Mouse (Mus musculus) MEL (cell line): ENCODE measurements at regions not wholly inside any gene's neighbourhood (a gene's known extent, or its start where the extent isn't known, plus 50 kb on each side); places are given as distances from the start of the nearest gene placed in this dataset.

Experiments used
- DNase-seq: peaks from one replicate; pipeline ENCODE4 v3.0.0; 2011; ENCODE audit warnings: low read depth, low spot score
- H3K27ac ChIP-seq: 2 replicates; pipeline ENCODE4 v1.5.1; 2012; ENCODE audit warnings: low read depth, mild to moderate bottlenecking, control low read depth, low read length, moderate library complexity; ENCODE audit not compliant: control insufficient read depth
- H3K27me3 ChIP-seq, 2 experiments: fragments of 150-350 bp in 1 of 2; sonication (generic) in 1 of 2; 2 replicates each; pipeline ENCODE4 v1.6.1; 2012; ENCODE audit warnings: low read length in 2 of 2, mild to moderate bottlenecking in 2 of 2, improper control_type of control experiment in 1 of 2, moderate library complexity in 1 of 2; ENCODE audit not compliant: insufficient read depth in 2 of 2, control insufficient read depth in 1 of 2
- H3K36me3 ChIP-seq, 2 experiments: 2 replicates each; pipeline ENCODE4 v1.6.1; 2012 to 2014; ENCODE audit warnings: low read length in 2 of 2, improper control_type of control experiment in 1 of 2, inconsistent platforms in 1 of 2, mild to moderate bottlenecking in 1 of 2; ENCODE audit not compliant: insufficient read depth in 2 of 2, control insufficient read depth in 1 of 2
- H3K4me1 ChIP-seq, 2 experiments: fragments of 150-350 bp in 1 of 2; sonication (generic) in 1 of 2; 2 replicates each; pipeline ENCODE4 v1.6.1; 2012; ENCODE audit warnings: low read length in 2 of 2, improper control_type of control experiment in 1 of 2, mild to moderate bottlenecking in 1 of 2; ENCODE audit not compliant: insufficient read depth in 2 of 2, control insufficient read depth in 1 of 2
- H3K4me3 ChIP-seq, 2 experiments: fragments of 150-350 bp in 1 of 2; sonication (generic) in 1 of 2; 2 replicates each; pipeline ENCODE4 v1.5.1; 2012; ENCODE audit warnings: low read depth in 2 of 2, low read length in 2 of 2, mild to moderate bottlenecking in 2 of 2, moderate library complexity in 2 of 2, control low read depth in 1 of 2, improper control_type of control experiment in 1 of 2; ENCODE audit not compliant: control insufficient read depth in 1 of 2, insufficient read depth in 1 of 2
- H3K79me2 ChIP-seq: 2 replicates; pipeline ENCODE4 v1.6.1; 2012; ENCODE audit warnings: mild to moderate bottlenecking, low read length, moderate library complexity; ENCODE audit not compliant: control insufficient read depth, poor library complexity, insufficient read depth
- H3K9ac ChIP-seq: 2 replicates; pipeline ENCODE4 v1.6.1; 2012; ENCODE audit warnings: low read depth, mild to moderate bottlenecking, control low read depth, low read length, moderate library complexity; ENCODE audit not compliant: control insufficient read depth, poor library complexity, severe bottlenecking
- H3K9me3 ChIP-seq: fragments of 150-350 bp; sonication (generic); replicated peaks from 2 replicates; pipeline ENCODE4 v1.6.1; 2012; ENCODE audit warnings: mild to moderate bottlenecking, low read length, improper control_type of control experiment, moderate library complexity; ENCODE audit not compliant: insufficient read depth
- BHLHE40 ChIP-seq: IDR thresholded peaks from 2 replicates; pipeline ENCODE4 v1.6.1; 2012; ENCODE audit warnings: low read depth, mild to moderate bottlenecking, inconsistent platforms, low read length, improper control_type of control experiment, borderline replicate concordance
- CHD2 ChIP-seq: IDR thresholded peaks from 2 replicates; pipeline ENCODE4 v1.6.1; 2011; ENCODE audit warnings: low read length, improper control_type of control experiment
- ELF1 ChIP-seq: IDR thresholded peaks from 2 replicates; pipeline ENCODE4 v1.6.1; 2014; ENCODE audit warnings: low read depth, mild to moderate bottlenecking, inconsistent platforms, low read length, improper control_type of control experiment, moderate library complexity
- EP300 ChIP-seq, 2 experiments: IDR thresholded peaks; 2 replicates each; pipeline ENCODE4 v1.6.1; 2011; ENCODE audit warnings: improper control_type of control experiment in 2 of 2, low read length in 2 of 2, low read depth in 1 of 2, mild to moderate bottlenecking in 1 of 2
- ETS1 ChIP-seq: IDR thresholded peaks from 2 replicates; pipeline ENCODE4 v1.6.1; 2012; ENCODE audit warnings: low read depth, mild to moderate bottlenecking, inconsistent platforms, low read length, improper control_type of control experiment, moderate library complexity
- GATA1 ChIP-seq: IDR thresholded peaks from 2 replicates; pipeline ENCODE4 v1.6.1; 2011; ENCODE audit warnings: low read depth, low read length, improper control_type of control experiment
- KAT2A ChIP-seq: conservative IDR thresholded peaks from 2 replicates; pipeline ENCODE4 v1.6.1; 2012; ENCODE audit warnings: low read depth, low read length, improper control_type of control experiment, inconsistent platforms
- MAX ChIP-seq: IDR thresholded peaks from 2 replicates; pipeline ENCODE4 v1.6.1; 2011; ENCODE audit warnings: low read length, improper control_type of control experiment
- MAZ ChIP-seq: IDR thresholded peaks from 2 replicates; pipeline ENCODE4 v1.6.1; 2012; ENCODE audit warnings: low read depth, mild to moderate bottlenecking, inconsistent platforms, low read length, improper control_type of control experiment
- MEF2A ChIP-seq: IDR thresholded peaks from 2 replicates; pipeline ENCODE4 v1.6.1; 2014; ENCODE audit warnings: low read depth, mild to moderate bottlenecking, inconsistent platforms, low read length, improper control_type of control experiment; ENCODE audit not compliant: poor library complexity, insufficient replicate concordance, severe bottlenecking; ENCODE audit errors: extremely low read depth
- MXI1 ChIP-seq: IDR thresholded peaks from 2 replicates; pipeline ENCODE4 v1.6.1; 2011; ENCODE audit warnings: mild to moderate bottlenecking, low read depth, low read length, improper control_type of control experiment
- MYC ChIP-seq: IDR thresholded peaks from 2 replicates; pipeline ENCODE4 v1.6.1; 2011; ENCODE audit warnings: low read depth, mild to moderate bottlenecking, low read length, improper control_type of control experiment, moderate library complexity
- POLR2A ChIP-seq, 2 experiments: IDR thresholded peaks; 2 replicates each; pipeline ENCODE4 v1.6.1; 2011 to 2012; ENCODE audit warnings: low read length in 2 of 2, mild to moderate bottlenecking in 2 of 2, control low read depth in 1 of 2, improper control_type of control experiment in 1 of 2, low read depth in 1 of 2, moderate library complexity in 1 of 2; ENCODE audit not compliant: control insufficient read depth in 1 of 2, insufficient read depth in 1 of 2, poor library complexity in 1 of 2
- RCOR1 ChIP-seq: IDR thresholded peaks from 2 replicates; pipeline ENCODE4 v1.6.1; 2012; ENCODE audit warnings: low read depth, mild to moderate bottlenecking, inconsistent platforms, low read length, improper control_type of control experiment
- SIN3A ChIP-seq: IDR thresholded peaks from 2 replicates; pipeline ENCODE4 v1.6.1; 2012; ENCODE audit warnings: low read length, improper control_type of control experiment, inconsistent platforms
- TAL1 ChIP-seq: IDR thresholded peaks from 2 replicates; pipeline ENCODE4 v1.6.1; 2012; ENCODE audit warnings: mild to moderate bottlenecking, inconsistent platforms, low read length, moderate library complexity, mixed read lengths
- TCF12 ChIP-seq: IDR thresholded peaks from 2 replicates; pipeline ENCODE4 v1.6.1; 2014; ENCODE audit warnings: low read depth, mild to moderate bottlenecking, inconsistent platforms, low read length, improper control_type of control experiment, moderate library complexity
- USF1 ChIP-seq: IDR thresholded peaks from 2 replicates; pipeline ENCODE4 v1.6.1; 2014; ENCODE audit warnings: low read depth, mild to moderate bottlenecking, inconsistent platforms, low read length, improper control_type of control experiment, moderate library complexity
- USF2 ChIP-seq, 2 experiments: IDR thresholded peaks; 2 replicates each; pipeline ENCODE4 v1.6.1; 2011 to 2012; ENCODE audit warnings: improper control_type of control experiment in 2 of 2, low read length in 2 of 2, borderline replicate concordance in 1 of 2, inconsistent platforms in 1 of 2, low read depth in 1 of 2, mild to moderate bottlenecking in 1 of 2; ENCODE audit not compliant: insufficient read depth in 1 of 2
- ZC3H11A ChIP-seq: IDR thresholded peaks from 2 replicates; pipeline ENCODE4 v1.6.1; 2012; ENCODE audit warnings: low read depth, mild to moderate bottlenecking, inconsistent platforms, low read length, improper control_type of control experiment
- ZKSCAN1 ChIP-seq: IDR thresholded peaks from 2 replicates; pipeline ENCODE4 v1.6.1; 2012; ENCODE audit warnings: low read depth, mild to moderate bottlenecking, inconsistent platforms, low read length, improper control_type of control experiment, moderate library complexity

- Histone ChIP-seq H3K79me2 (no peaks in the 10 kb centered on the region), H3K9me3 (no peaks in the 10 kb centered on the region), H3K27ac (no peak overlapping the region), H3K4me3 (no peak overlapping the region), H3K9ac (no peak overlapping the region), H3K36me3 (peaks cover 0 to 40% of the 10 kb centered on the region in 2 experiments; a peak in 2 of 4 replicates), H3K4me1 (peaks cover 23 to 40% of the 10 kb centered on the region in 2 experiments), H3K27me3 (no peaks in the 10 kb centered on the region)
- peak; percentile 40 for DNase-seq
- peak; percentile 53; the same call in 1 of the 2 replicates for TF ChIP-seq MXI1
- 0 out of 2 replicates have a peak, but pooled peaks have one; percentile 19 for TF ChIP-seq ETS1
- TF ChIP-seq USF1, result peak; percentile 48; the same call in 1 of the 2 replicates
- peak; percentile 88 for TF ChIP-seq MAX
- TF ChIP-seq KAT2A, result no peak
- TF ChIP-seq MEF2A, result no peak
- no peak for TF ChIP-seq SIN3A
- peak; percentile 79 for TF ChIP-seq MYC
- peak; percentile 35; the same call in 1 of the 2 replicates for TF ChIP-seq BHLHE40
- peak; percentile 24 to 53; a peak in 2 of 4 replicates for TF ChIP-seq EP300 (IDR thresholded peaks at IDR 0.05; ENCODE audit: low read depth in 1 of 2, low read length in 2 of 2)
- TF ChIP-seq TAL1, result peak; percentile 20; the same call in 1 of the 2 replicates
- TF ChIP-seq GATA1, result 0 out of 2 replicates have a peak, but pooled peaks have one; percentile 36
Observed at GRCm38 (mm10) chr3:66514587-66514986, 217.9 kb upstream of the Veph1 start.

DNA sequence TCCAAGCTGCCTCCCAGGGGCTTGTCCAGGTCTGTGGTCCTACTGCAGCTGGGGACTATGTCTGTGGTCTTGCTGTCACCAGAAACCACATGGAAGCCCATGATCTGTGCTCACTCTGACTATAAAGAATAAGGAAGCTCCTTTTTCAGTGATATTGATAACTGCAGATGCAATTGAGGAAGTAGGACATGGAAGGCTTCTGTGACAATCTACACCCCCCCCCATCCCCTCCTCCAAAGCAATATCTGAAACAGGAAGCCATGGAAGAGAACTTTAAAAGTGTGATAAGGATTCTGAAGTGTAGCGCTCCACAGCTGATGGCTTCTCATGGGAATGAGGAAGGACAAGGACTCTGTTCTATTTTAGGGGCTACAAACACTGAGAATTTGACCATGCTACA is 215.8 kb upstream of the Veph1 start:
- H3K27ac ChIP-seq, result no peak overlapping the region
- TF ChIP-seq TAL1, result peak; percentile 52
- no peak for TF ChIP-seq USF2 (IDR thresholded peaks at IDR 0.05; ENCODE audit: borderline replicate concordance in 1 of 2, insufficient read depth in 1 of 2, low read depth in 1 of 2, low read length in 2 of 2)
- TF ChIP-seq ZKSCAN1, result no peak
- no peak for TF ChIP-seq POLR2A (IDR thresholded peaks at IDR 0.05; ENCODE audit: control insufficient read depth in 1 of 2, insufficient read depth in 1 of 2, low read depth in 1 of 2, low read length in 2 of 2, poor library complexity in 1 of 2)
- peak; percentile 83; the same call in 1 of the 2 replicates for TF ChIP-seq MEF2A
- peak; percentile 61 for TF ChIP-seq MYC
- TF ChIP-seq BHLHE40, result 0 out of 2 replicates have a peak, but pooled peaks have one; percentile 5
- peak; percentile 55; the same call in 1 of the 2 replicates for TF ChIP-seq MXI1
- peak; percentile 79 for TF ChIP-seq RCOR1
- TF ChIP-seq GATA1, result peak; percentile 87
- peak; percentile 81 for TF ChIP-seq TCF12
- peak; percentile 88 to 94 for TF ChIP-seq EP300 (IDR thresholded peaks at IDR 0.05; ENCODE audit: low read depth in 1 of 2, low read length in 2 of 2)
- 0 out of 2 replicates have a peak, but pooled peaks have one; percentile 61 for TF ChIP-seq MAZ
- no peak for TF ChIP-seq ZC3H11A
- peak; percentile 99 for TF ChIP-seq ETS1
- peak; percentile 66 for TF ChIP-seq ELF1
- peak; percentile 79 for TF ChIP-seq SIN3A
- peak; percentile 45; the same call in 1 of the 2 replicates for TF ChIP-seq CHD2
- TF ChIP-seq, all 39 proteins: peak for 14
- Histone ChIP-seq H3K27me3 (no peaks in the 10 kb centered on the region), H3K36me3 (peaks cover 0 to 29% of the 10 kb centered on the region in 2 experiments; a peak in 2 of 4 replicates), H3K4me1 (peaks cover 13 to 29% of the 10 kb centered on the region in 2 experiments), H3K9me3 (no peaks in the 10 kb centered on the region), H3K79me2 (no peaks in the 10 kb centered on the region), H3K9ac (no peak overlapping the region), H3K4me3 (no peak overlapping the region)
- DNase-seq, result peak; percentile 84
